Mouse (Mus musculus): ENCODE results near the gene Pex14. TPM values are rescaled to one million over a fixed set of nuclear protein-coding genes. Genes with fewer than 3 reads are reported as not detected.

Pex14 gene
- polyA plus RNA-seq, 1 experiment from 2014 or later = 48.9 TPM

GRCm38 (mm10) chr4:148930721-148931229, 168.9 kb downstream of the Pex14 start:
- peaks cover 5% of the 10 kb centered on the region; the same call in 1 of the 2 replicates for H3K4me1 ChIP-seq (replicated peaks; ENCODE audit: control insufficient read depth, insufficient read depth, low read length)
- H3K36me3 ChIP-seq (ENCODE audit: control insufficient read depth, insufficient read depth) = peaks cover 26% of the 10 kb centered on the region; the same call in 1 of the 2 replicates
- H3K27ac ChIP-seq (ENCODE audit: low read depth, low read length) = no peak overlapping the region
- TF ChIP-seq CTCF (IDR thresholded peaks at IDR 0.05; ENCODE audit: low read depth) = no peak
- 69% methylated on average over 9 of the region's 9 CpGs for WGBS
- no peaks in the 10 kb centered on the region for H3K9me3 ChIP-seq (ENCODE audit: control insufficient read depth)
- no peak overlapping the region for H3K9ac ChIP-seq (ENCODE audit: low read depth, low read length)
- H3K27me3 ChIP-seq (replicated peaks; ENCODE audit: control insufficient read depth, insufficient read depth, low read length) = no peaks in the 10 kb centered on the region
- ATAC-seq = no peak
- H3K4me3 ChIP-seq (ENCODE audit: low read depth, low read length) = no peak overlapping the region
- no peak overlapping the region for H3K4me2 ChIP-seq (replicated peaks; ENCODE audit: low read depth)

GRCm38 (mm10) chr4:148928876-148929275, 170.8 kb downstream of the Pex14 start:
- peaks cover 23% of the 10 kb centered on the region; the same call in 1 of the 2 replicates for H3K36me3 ChIP-seq (ENCODE audit: control insufficient read depth, insufficient read depth)
- TF ChIP-seq CTCF (IDR thresholded peaks at IDR 0.05; ENCODE audit: low read depth) = no peak
- H3K27me3 ChIP-seq (replicated peaks; ENCODE audit: control insufficient read depth, insufficient read depth, low read length) = no peaks in the 10 kb centered on the region
- H3K9me3 ChIP-seq (ENCODE audit: control insufficient read depth) = no peaks in the 10 kb centered on the region
- H3K27ac ChIP-seq (ENCODE audit: low read depth, low read length) = no peak overlapping the region
- no peak overlapping the region for H3K4me3 ChIP-seq (ENCODE audit: low read depth, low read length)
- no peak overlapping the region for H3K9ac ChIP-seq (ENCODE audit: low read depth, low read length)
- H3K4me1 ChIP-seq (replicated peaks; ENCODE audit: control insufficient read depth, insufficient read depth, low read length) = peaks cover 5% of the 10 kb centered on the region; the same call in 1 of the 2 replicates
- ATAC-seq = no peak
- 95% methylated on average over 16 of the region's 16 CpGs for WGBS
- H3K4me2 ChIP-seq (replicated peaks; ENCODE audit: low read depth) = no peak overlapping the region

- Histone ChIP-seq H3K4me2 (replicated peaks; ENCODE audit: low read depth) (no peak overlapping the region), H3K27ac (ENCODE audit: low read depth, low read length) (no peak overlapping the region), H3K9ac (ENCODE audit: low read depth, low read length) (no peak overlapping the region), H3K27me3 (replicated peaks; ENCODE audit: control insufficient read depth, insufficient read depth, low read length) (no peaks in the 10 kb centered on the region), H3K4me3 (ENCODE audit: low read depth, low read length) (no peak overlapping the region), H3K4me1 (replicated peaks; ENCODE audit: control insufficient read depth, insufficient read depth, low read length) (peaks cover 5% of the 10 kb centered on the region; the same call in 1 of the 2 replicates), H3K36me3 (ENCODE audit: control insufficient read depth, insufficient read depth) (peaks cover 17% of the 10 kb centered on the region; the same call in 1 of the 2 replicates), H3K9me3 (ENCODE audit: control insufficient read depth) (no peaks in the 10 kb centered on the region)
- no peak for ATAC-seq
- whole genome bisulfite sequencing = 76% methylated on average over 9 of the region's 9 CpGs
- no peak for TF ChIP-seq CTCF (IDR thresholded peaks at IDR 0.05; ENCODE audit: low read depth)
These were observed 171.4 kb downstream of the Pex14 start for GRCm38 (mm10) chr4:148928316-148928715.

DNA sequence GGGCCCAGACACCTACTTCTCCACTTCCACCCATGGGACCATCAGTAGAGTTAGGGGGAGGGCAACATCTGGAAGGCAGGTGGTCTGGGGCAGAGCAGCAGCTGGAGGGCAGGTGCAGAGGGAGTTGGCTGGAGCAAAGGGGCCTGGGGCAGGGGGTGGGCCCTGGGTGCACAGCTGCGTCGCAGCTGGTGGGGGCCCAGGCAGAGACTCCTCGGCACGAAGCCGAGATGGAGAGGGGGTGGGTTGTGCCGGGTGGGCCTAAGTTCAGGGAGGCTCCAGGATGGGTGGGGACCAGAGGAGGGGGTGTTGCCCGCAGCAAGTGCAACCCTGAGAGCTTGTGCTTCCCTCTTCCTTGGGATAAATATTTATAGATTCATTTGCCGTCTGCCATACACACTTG, 173.2 kb downstream of the Pex14 start:
- WGBS = 30% methylated on average over 8 of the region's 8 CpGs
- H3K36me3 ChIP-seq (ENCODE audit: control insufficient read depth, insufficient read depth) = peaks cover 9% of the 10 kb centered on the region; the same call in 1 of the 2 replicates
- H3K4me1 ChIP-seq (replicated peaks; ENCODE audit: control insufficient read depth, insufficient read depth, low read length) = peaks cover 5% of the 10 kb centered on the region; the same call in 1 of the 2 replicates
- H3K27me3 ChIP-seq (replicated peaks; ENCODE audit: control insufficient read depth, insufficient read depth, low read length) = no peaks in the 10 kb centered on the region
- ATAC-seq = no peak
- H3K27ac ChIP-seq (ENCODE audit: low read depth, low read length) = no peak overlapping the region
- H3K4me2 ChIP-seq (replicated peaks; ENCODE audit: low read depth) = 0 out of 2 replicates have a peak overlapping the region, but pooled peaks have one; percentile 13
- no peak overlapping the region for H3K9ac ChIP-seq (ENCODE audit: low read depth, low read length)
- H3K4me3 ChIP-seq (ENCODE audit: low read depth, low read length) = no peak overlapping the region
- TF ChIP-seq CTCF (IDR thresholded peaks at IDR 0.05; ENCODE audit: low read depth) = no peak
- H3K9me3 ChIP-seq (ENCODE audit: control insufficient read depth) = no peaks in the 10 kb centered on the region

DNA sequence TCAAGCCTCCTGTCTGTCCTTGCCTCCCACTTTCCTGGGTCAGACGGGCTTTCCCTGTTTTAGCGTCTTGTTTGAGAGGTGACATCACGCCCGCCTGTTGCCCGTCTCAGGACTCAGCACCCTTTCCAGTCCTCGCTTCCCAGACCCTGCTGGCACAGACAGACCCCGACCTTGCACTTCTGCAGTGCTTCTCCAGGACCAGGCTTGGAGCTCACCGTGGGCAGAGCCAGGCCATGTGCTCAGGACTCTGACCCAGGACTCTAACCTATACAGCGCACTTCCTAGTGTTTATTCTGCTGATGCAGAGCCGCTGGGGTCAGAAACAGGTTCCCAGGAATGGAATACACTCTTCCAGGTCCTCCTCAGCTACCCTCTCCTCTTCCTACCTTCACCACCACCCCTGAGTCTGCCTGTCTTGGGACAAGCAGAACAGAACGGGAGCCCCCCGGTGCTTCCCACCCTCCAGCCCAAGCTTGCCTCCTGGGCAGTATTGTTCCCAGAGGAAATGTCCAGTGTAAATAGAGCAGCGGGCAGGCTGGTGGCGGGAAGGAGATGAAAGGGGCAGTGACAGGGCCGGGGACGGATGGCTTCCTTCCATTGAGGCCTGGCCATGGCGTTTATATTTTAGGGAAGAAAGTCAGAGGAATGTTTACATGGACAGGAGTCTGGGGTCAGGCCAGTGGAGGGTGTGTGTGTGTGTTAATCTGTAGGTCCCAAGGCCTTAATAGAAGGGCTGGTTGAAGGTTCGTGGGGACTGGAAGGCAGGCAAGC, 173.9 kb downstream of the Pex14 start:
- Histone ChIP-seq H3K4me2 (replicated peaks; ENCODE audit: low read depth) (0 out of 2 replicates have a peak overlapping the region, but pooled peaks have one; percentile 13), H3K9me3 (ENCODE audit: control insufficient read depth) (no peaks in the 10 kb centered on the region), H3K27me3 (replicated peaks; ENCODE audit: control insufficient read depth, insufficient read depth, low read length) (no peaks in the 10 kb centered on the region), H3K27ac (ENCODE audit: low read depth, low read length) (no peak overlapping the region), H3K36me3 (ENCODE audit: control insufficient read depth, insufficient read depth) (peaks cover 9% of the 10 kb centered on the region; the same call in 1 of the 2 replicates), H3K4me3 (ENCODE audit: low read depth, low read length) (no peak overlapping the region), H3K9ac (ENCODE audit: low read depth, low read length) (no peak overlapping the region), H3K4me1 (replicated peaks; ENCODE audit: control insufficient read depth, insufficient read depth, low read length) (peaks cover 5% of the 10 kb centered on the region; the same call in 1 of the 2 replicates)
- 41% methylated on average over 18 of the region's 18 CpGs for WGBS
- ATAC-seq = no peak
- no peak for TF ChIP-seq CTCF (IDR thresholded peaks at IDR 0.05; ENCODE audit: low read depth)

- H3K9ac ChIP-seq (ENCODE audit: low read depth, low read length) = no peak overlapping the region
- TF ChIP-seq CTCF (IDR thresholded peaks at IDR 0.05; ENCODE audit: low read depth) = no peak
- H3K36me3 ChIP-seq (ENCODE audit: control insufficient read depth, insufficient read depth) = peaks cover 2% of the 10 kb centered on the region; the same call in 1 of the 2 replicates
- 60% methylated on average over 8 of the region's 8 CpGs for WGBS
- H3K4me2 ChIP-seq (replicated peaks; ENCODE audit: low read depth) = no peak overlapping the region
- H3K4me3 ChIP-seq (ENCODE audit: low read depth, low read length) = no peak overlapping the region
- no peak for ATAC-seq
- peaks cover 5% of the 10 kb centered on the region; the same call in 1 of the 2 replicates for H3K4me1 ChIP-seq (replicated peaks; ENCODE audit: control insufficient read depth, insufficient read depth, low read length)
- no peaks in the 10 kb centered on the region for H3K9me3 ChIP-seq (ENCODE audit: control insufficient read depth)
- H3K27me3 ChIP-seq (replicated peaks; ENCODE audit: control insufficient read depth, insufficient read depth, low read length) = no peaks in the 10 kb centered on the region
- no peak overlapping the region for H3K27ac ChIP-seq (ENCODE audit: low read depth, low read length)
These were observed 175.7 kb downstream of the Pex14 start for GRCm38 (mm10) chr4:148923976-148924375.
